Mouse (Mus musculus): ENCODE data around the gene Phkb. TPM values are rescaled to one million over a fixed set of nuclear protein-coding genes. Genes with fewer than 3 reads are reported as not detected.

Phkb gene
- polyA plus RNA-seq, 1 experiment from 2014 or later, result 51.5 TPM

GRCm38 (mm10) chr8:85860612-85861011 is 19.9 kb downstream of the Phkb start:
- 66% methylated on average over 5 of the region's 5 CpGs for WGBS
- ATAC-seq (ENCODE audit: insufficient number of reproducible peaks, insufficient read depth, low FRiP score, low TSS enrichment, low read depth), result no peak
- H3K27ac ChIP-seq, result no peak overlapping the region
- H3K9me3 ChIP-seq, result no peaks in the 10 kb centered on the region
- no peak overlapping the region for H3K4me2 ChIP-seq
- H3K27me3 ChIP-seq, result no peaks in the 10 kb centered on the region
- no peak overlapping the region for H3K4me3 ChIP-seq (replicated peaks)
- H3K36me3 ChIP-seq, result no peaks in the 10 kb centered on the region
- no peaks in the 10 kb centered on the region for H3K4me1 ChIP-seq (replicated peaks)
- H3K9ac ChIP-seq (replicated peaks), result no peak overlapping the region

- 91% methylated on average over 1 of the region's 1 CpGs for WGBS
- no peak overlapping the region for H3K4me2 ChIP-seq
- no peak overlapping the region for H3K4me3 ChIP-seq (replicated peaks)
- H3K27me3 ChIP-seq, result no peaks in the 10 kb centered on the region
- H3K9me3 ChIP-seq, result no peaks in the 10 kb centered on the region
- no peak for ATAC-seq (ENCODE audit: insufficient number of reproducible peaks, insufficient read depth, low FRiP score, low TSS enrichment, low read depth)
- no peaks in the 10 kb centered on the region for H3K36me3 ChIP-seq
- H3K27ac ChIP-seq, result no peak overlapping the region
- H3K4me1 ChIP-seq (replicated peaks), result no peaks in the 10 kb centered on the region
- no peak overlapping the region for H3K9ac ChIP-seq (replicated peaks)
Measured at GRCm38 (mm10) chr8:85862381-85862780, 21.6 kb downstream of the Phkb start.

GRCm38 (mm10) chr8:85871660-85872059 is 30.9 kb downstream of the Phkb start:
- no peak overlapping the region for H3K27ac ChIP-seq
- H3K9ac ChIP-seq (replicated peaks), result no peak overlapping the region
- no peaks in the 10 kb centered on the region for H3K36me3 ChIP-seq
- WGBS, result 59% methylated on average over 2 of the region's 2 CpGs
- no peaks in the 10 kb centered on the region for H3K4me1 ChIP-seq (replicated peaks)
- H3K4me3 ChIP-seq (replicated peaks), result no peak overlapping the region
- no peak for ATAC-seq (ENCODE audit: insufficient number of reproducible peaks, insufficient read depth, low FRiP score, low TSS enrichment, low read depth)
- H3K9me3 ChIP-seq, result no peaks in the 10 kb centered on the region
- no peaks in the 10 kb centered on the region for H3K27me3 ChIP-seq
- H3K4me2 ChIP-seq, result no peak overlapping the region

- no peaks in the 10 kb centered on the region for H3K4me1 ChIP-seq (replicated peaks)
- H3K27ac ChIP-seq, result no peak overlapping the region
- no peak overlapping the region for H3K9ac ChIP-seq (replicated peaks)
- WGBS, result 95% methylated on average over 8 of the region's 8 CpGs
- H3K4me3 ChIP-seq (replicated peaks), result no peak overlapping the region
- no peak overlapping the region for H3K4me2 ChIP-seq
- H3K9me3 ChIP-seq, result no peaks in the 10 kb centered on the region
- H3K27me3 ChIP-seq, result no peaks in the 10 kb centered on the region
- peaks cover 25% of the 10 kb centered on the region for H3K36me3 ChIP-seq
- ATAC-seq (ENCODE audit: insufficient number of reproducible peaks, insufficient read depth, low FRiP score, low TSS enrichment, low read depth), result no peak
Measured at GRCm38 (mm10) chr8:85877976-85878375, 37.2 kb downstream of the Phkb start.

- Histone ChIP-seq H3K36me3 (peaks cover 31% of the 10 kb centered on the region), H3K4me2 (no peak overlapping the region), H3K4me1 (replicated peaks) (no peaks in the 10 kb centered on the region), H3K9ac (replicated peaks) (no peak overlapping the region), H3K27ac (no peak overlapping the region), H3K4me3 (replicated peaks) (no peak overlapping the region), H3K27me3 (no peaks in the 10 kb centered on the region), H3K9me3 (no peaks in the 10 kb centered on the region)
- WGBS, result 92% methylated on average over 7 of the region's 7 CpGs
- ATAC-seq (ENCODE audit: insufficient number of reproducible peaks, insufficient read depth, low FRiP score, low TSS enrichment, low read depth), result no peak
Measured at GRCm38 (mm10) chr8:85879624-85880023, 38.9 kb downstream of the Phkb start.

- 96% methylated on average over 3 of the region's 3 CpGs for WGBS
- H3K4me2 ChIP-seq, result no peak overlapping the region
- H3K9ac ChIP-seq (replicated peaks), result no peak overlapping the region
- H3K27me3 ChIP-seq, result no peaks in the 10 kb centered on the region
- H3K9me3 ChIP-seq, result no peaks in the 10 kb centered on the region
- peaks cover 26% of the 10 kb centered on the region for H3K36me3 ChIP-seq
- H3K27ac ChIP-seq, result no peak overlapping the region
- no peak overlapping the region for H3K4me3 ChIP-seq (replicated peaks)
- ATAC-seq (ENCODE audit: insufficient number of reproducible peaks, insufficient read depth, low FRiP score, low TSS enrichment, low read depth), result no peak
- no peaks in the 10 kb centered on the region for H3K4me1 ChIP-seq (replicated peaks)
Measured at GRCm38 (mm10) chr8:85884811-85885210, 44.1 kb downstream of the Phkb start.

GRCm38 (mm10) chr8:85897636-85898035 is 56.9 kb downstream of the Phkb start:
- Histone ChIP-seq H3K4me2 (no peak overlapping the region), H3K9ac (replicated peaks) (no peak overlapping the region), H3K9me3 (no peaks in the 10 kb centered on the region), H3K36me3 (peaks cover 13% of the 10 kb centered on the region; the same call in 1 of the 2 replicates), H3K4me3 (replicated peaks) (no peak overlapping the region), H3K27me3 (no peaks in the 10 kb centered on the region), H3K27ac (no peak overlapping the region), H3K4me1 (replicated peaks) (no peaks in the 10 kb centered on the region)
- no peak for ATAC-seq (ENCODE audit: insufficient number of reproducible peaks, insufficient read depth, low FRiP score, low TSS enrichment, low read depth)
- WGBS, result 94% methylated on average over 2 of the region's 2 CpGs

- Histone ChIP-seq H3K9ac (replicated peaks) (no peak overlapping the region), H3K27ac (no peak overlapping the region), H3K4me2 (no peak overlapping the region), H3K36me3 (no peaks in the 10 kb centered on the region), H3K4me1 (replicated peaks) (no peaks in the 10 kb centered on the region), H3K9me3 (no peaks in the 10 kb centered on the region), H3K4me3 (replicated peaks) (no peak overlapping the region), H3K27me3 (no peaks in the 10 kb centered on the region)
- ATAC-seq (ENCODE audit: insufficient number of reproducible peaks, insufficient read depth, low FRiP score, low TSS enrichment, low read depth), result no peak
Measured at GRCm38 (mm10) chr8:85924991-85925390, 84.2 kb downstream of the Phkb start.

GRCm38 (mm10) chr8:85925574-85925973 is 84.8 kb downstream of the Phkb start:
- no peak overlapping the region for H3K27ac ChIP-seq
- no peaks in the 10 kb centered on the region for H3K9me3 ChIP-seq
- H3K9ac ChIP-seq (replicated peaks), result no peak overlapping the region
- H3K27me3 ChIP-seq, result no peaks in the 10 kb centered on the region
- 93% methylated on average over 1 of the region's 1 CpGs for WGBS
- no peak overlapping the region for H3K4me3 ChIP-seq (replicated peaks)
- no peaks in the 10 kb centered on the region for H3K36me3 ChIP-seq
- ATAC-seq (ENCODE audit: insufficient number of reproducible peaks, insufficient read depth, low FRiP score, low TSS enrichment, low read depth), result no peak
- H3K4me1 ChIP-seq (replicated peaks), result no peaks in the 10 kb centered on the region
- no peak overlapping the region for H3K4me2 ChIP-seq

- no peaks in the 10 kb centered on the region for H3K4me1 ChIP-seq (replicated peaks)
- 83% methylated on average over 3 of the region's 3 CpGs for WGBS
- no peaks in the 10 kb centered on the region for H3K27me3 ChIP-seq
- H3K9ac ChIP-seq (replicated peaks), result no peak overlapping the region
- H3K4me2 ChIP-seq, result no peak overlapping the region
- no peak overlapping the region for H3K27ac ChIP-seq
- no peaks in the 10 kb centered on the region for H3K36me3 ChIP-seq
- ATAC-seq (ENCODE audit: insufficient number of reproducible peaks, insufficient read depth, low FRiP score, low TSS enrichment, low read depth), result no peak
- no peak overlapping the region for H3K4me3 ChIP-seq (replicated peaks)
- H3K9me3 ChIP-seq, result no peaks in the 10 kb centered on the region
Measured at GRCm38 (mm10) chr8:85926107-85926506, 85.3 kb downstream of the Phkb start.

GRCm38 (mm10) chr8:85936148-85936547 is 95.4 kb downstream of the Phkb start:
- H3K9me3 ChIP-seq, result no peaks in the 10 kb centered on the region
- H3K27ac ChIP-seq, result no peak overlapping the region
- H3K9ac ChIP-seq (replicated peaks), result no peak overlapping the region
- no peaks in the 10 kb centered on the region for H3K27me3 ChIP-seq
- no peak overlapping the region for H3K4me3 ChIP-seq (replicated peaks)
- WGBS, result 92% methylated on average over 5 of the region's 5 CpGs
- no peak for ATAC-seq (ENCODE audit: insufficient number of reproducible peaks, insufficient read depth, low FRiP score, low TSS enrichment, low read depth)
- no peaks in the 10 kb centered on the region for H3K4me1 ChIP-seq (replicated peaks)
- H3K4me2 ChIP-seq, result no peak overlapping the region
- peaks cover 19% of the 10 kb centered on the region for H3K36me3 ChIP-seq

GRCm38 (mm10) chr8:85937343-85937742 is 96.6 kb downstream of the Phkb start:
- Histone ChIP-seq H3K4me3 (replicated peaks) (no peak overlapping the region), H3K4me1 (replicated peaks) (no peaks in the 10 kb centered on the region), H3K27ac (no peak overlapping the region), H3K27me3 (no peaks in the 10 kb centered on the region), H3K9me3 (no peaks in the 10 kb centered on the region), H3K9ac (replicated peaks) (no peak overlapping the region), H3K4me2 (no peak overlapping the region), H3K36me3 (peaks cover 24% of the 10 kb centered on the region)
- 84% methylated on average over 7 of the region's 7 CpGs for WGBS
- no peak for ATAC-seq (ENCODE audit: insufficient number of reproducible peaks, insufficient read depth, low FRiP score, low TSS enrichment, low read depth)

All from limb, embryonic 12.5 days (tissue).